Mouse (Mus musculus): ENCODE data around the gene Tbrg4. TPM values are rescaled to one million over a fixed set of nuclear protein-coding genes. Genes with fewer than 3 reads are reported as not detected.

The Tbrg4 gene
- polyA plus RNA-seq, 1 experiment from 2014 or later: 49.8 TPM

- Histone ChIP-seq H3K4me1 (ENCODE audit: control insufficient read depth, insufficient read depth, low read length) (peaks cover 21% of the 10 kb centered on the region), H3K4me3 (ENCODE audit: low read length) (no peak overlapping the region), H3K36me3 (ENCODE audit: control insufficient read depth, insufficient read depth) (peaks cover 7% of the 10 kb centered on the region; the same call in 1 of the 2 replicates), H3K27me3 (ENCODE audit: control insufficient read depth, insufficient read depth, low read length) (no peaks in the 10 kb centered on the region), H3K4me2 (ENCODE audit: low read depth, low read length) (no peak overlapping the region), H3K27ac (ENCODE audit: low read length) (peak overlapping the region; percentile 27; the same call in 1 of the 2 replicates), H3K9ac (ENCODE audit: low read length) (no peak overlapping the region), H3K9me3 (replicated peaks; ENCODE audit: control insufficient read depth, low read length) (no peaks in the 10 kb centered on the region)
- peak; percentile 31; the same call in 1 of the 2 replicates for ATAC-seq (replicated peaks; ENCODE audit: extremely low read depth, insufficient read depth, low FRiP score)
- WGBS: 63% methylated on average over 11 of the region's 11 CpGs
Observed at GRCm38 (mm10) chr11:6568584-6569409, 57.1 kb downstream of the Tbrg4 start.

- WGBS: 35% methylated on average over 8 of the region's 8 CpGs
- no peaks in the 10 kb centered on the region for H3K9me3 ChIP-seq (replicated peaks; ENCODE audit: control insufficient read depth, low read length)
- ATAC-seq (replicated peaks; ENCODE audit: extremely low read depth, insufficient read depth, low FRiP score): peak; percentile 53; the same call in 1 of the 2 replicates
- peak overlapping the region; percentile 46 for H3K27ac ChIP-seq (ENCODE audit: low read length)
- H3K27me3 ChIP-seq (ENCODE audit: control insufficient read depth, insufficient read depth, low read length): no peaks in the 10 kb centered on the region
- H3K4me1 ChIP-seq (ENCODE audit: control insufficient read depth, insufficient read depth, low read length): peaks cover 23% of the 10 kb centered on the region
- H3K9ac ChIP-seq (ENCODE audit: low read length): no peak overlapping the region
- H3K36me3 ChIP-seq (ENCODE audit: control insufficient read depth, insufficient read depth): peaks cover 6% of the 10 kb centered on the region; the same call in 1 of the 2 replicates
- H3K4me2 ChIP-seq (ENCODE audit: low read depth, low read length): no peak overlapping the region
- H3K4me3 ChIP-seq (ENCODE audit: low read length): no peak overlapping the region
Observed at GRCm38 (mm10) chr11:6567951-6568350, 57.9 kb downstream of the Tbrg4 start.

GRCm38 (mm10) chr11:6566496-6566895 lies 59.4 kb downstream of the Tbrg4 start:
- Histone ChIP-seq H3K4me1 (ENCODE audit: control insufficient read depth, insufficient read depth, low read length) (peaks cover 23% of the 10 kb centered on the region), H3K27me3 (ENCODE audit: control insufficient read depth, insufficient read depth, low read length) (no peaks in the 10 kb centered on the region), H3K4me3 (ENCODE audit: low read length) (no peak overlapping the region), H3K4me2 (ENCODE audit: low read depth, low read length) (no peak overlapping the region), H3K27ac (ENCODE audit: low read length) (no peak overlapping the region), H3K36me3 (ENCODE audit: control insufficient read depth, insufficient read depth) (peaks cover 1% of the 10 kb centered on the region; the same call in 1 of the 2 replicates), H3K9ac (ENCODE audit: low read length) (no peak overlapping the region), H3K9me3 (replicated peaks; ENCODE audit: control insufficient read depth, low read length) (no peaks in the 10 kb centered on the region)
- WGBS: 80% methylated on average over 4 of the region's 4 CpGs
- no peak for ATAC-seq (replicated peaks; ENCODE audit: extremely low read depth, insufficient read depth, low FRiP score)

Other genes starting within 250 kb of the Tbrg4 start
- 7.4 and 8.7 TPM in 2 replicates for gene Zmiz2, start 237.0 kb downstream of the Tbrg4 start, polyA plus RNA-seq (2015; fragmentation: Nextera tagmentation; extraction: Ambion mirVana)
- 3,856 and 4,038 TPM in 2 replicates for gene Ppia, start 210.6 kb downstream of the Tbrg4 start, polyA plus RNA-seq (2015; fragmentation: Nextera tagmentation; extraction: Ambion mirVana)
- gene H2afv, start 181.6 kb downstream of the Tbrg4 start, polyA plus RNA-seq (2015; fragmentation: Nextera tagmentation; extraction: Ambion mirVana): 327 and 358 TPM in 2 replicates
- gene Purb, start 150.2 kb downstream of the Tbrg4 start, polyA plus RNA-seq (2015; fragmentation: Nextera tagmentation; extraction: Ambion mirVana): 22.1 and 24.2 TPM in 2 replicates
- 3.4 and 6.8 TPM in 2 replicates for gene Myo1g, start 105.1 kb downstream of the Tbrg4 start, polyA plus RNA-seq (2015; fragmentation: Nextera tagmentation; extraction: Ambion mirVana)
- 58.7 TPM in 2 replicates for gene Ccm2, start 79.2 kb downstream of the Tbrg4 start, polyA plus RNA-seq (2015; fragmentation: Nextera tagmentation; extraction: Ambion mirVana)
- 1.0 and 1.1 TPM in 2 replicates for gene Nacad, start 20.0 kb downstream of the Tbrg4 start, polyA plus RNA-seq (2015; fragmentation: Nextera tagmentation; extraction: Ambion mirVana)
- gene Wap, start 12.6 kb upstream of the Tbrg4 start, polyA plus RNA-seq (2015; fragmentation: Nextera tagmentation; extraction: Ambion mirVana): not detected in 2 replicates
- gene Ramp3, start 32.5 kb upstream of the Tbrg4 start, polyA plus RNA-seq (2015; fragmentation: Nextera tagmentation; extraction: Ambion mirVana): 4.3 and 5.9 TPM in 2 replicates
- not detected in 2 replicates for gene Gm11983, start 211.6 kb upstream of the Tbrg4 start, polyA plus RNA-seq (2015; fragmentation: Nextera tagmentation; extraction: Ambion mirVana)